Mouse (Mus musculus): Measurements from ENCODE around the gene Cckbr.
A peak's percentile ranks its signal among the peaks of the same experiment; 100 is the strongest.

Gene Cckbr

GRCm38 (mm10) chr7:105498854-105499492 is 73.4 kb downstream of the Cckbr start:
- no peak for DNase-seq

- no peak for DNase-seq
Measured at GRCm38 (mm10) chr7:105499676-105500075, 74.1 kb downstream of the Cckbr start.

GRCm38 (mm10) chr7:105501984-105502383 is 76.5 kb downstream of the Cckbr start:
- DNase-seq, result no peak

GRCm38 (mm10) chr7:105507257-105507656 is 81.7 kb downstream of the Cckbr start:
- DNase-seq, result no peak

- DNase-seq, result no peak
Measured at GRCm38 (mm10) chr7:105510143-105510542, 84.6 kb downstream of the Cckbr start.

GRCm38 (mm10) chr7:105513845-105514291 is 88.3 kb downstream of the Cckbr start:
- DNase-seq, result peak; percentile 11

- no peak for DNase-seq
Measured at GRCm38 (mm10) chr7:105514561-105514960, 89.0 kb downstream of the Cckbr start.

- peak; percentile 68 for DNase-seq
Measured at GRCm38 (mm10) chr7:105515178-105515577, 89.6 kb downstream of the Cckbr start.

GRCm38 (mm10) chr7:105516669-105517360 is 91.3 kb downstream of the Cckbr start:
- DNase-seq, result no peak

GRCm38 (mm10) chr7:105519336-105519735 is 93.8 kb downstream of the Cckbr start:
- DNase-seq, result no peak

- DNase-seq, result no peak
Measured at GRCm38 (mm10) chr7:105519771-105520170, 94.2 kb downstream of the Cckbr start.

GRCm38 (mm10) chr7:105520201-105520600 is 94.7 kb downstream of the Cckbr start:
- DNase-seq, result no peak

Measured in lung, postnatal 36 days (tissue).